Mouse (Mus musculus) heart, postnatal 10 days (tissue): ENCODE data around the gene Trpv5. TPM values are rescaled to one million over a fixed set of nuclear protein-coding genes. Genes with fewer than 3 reads are reported as not detected.

Experiments
- total RNA-seq, 2 experiments: library from RNA; stranded (reverse); gene quantifications; 2 replicates each; pipeline ENCODE4 v1.2.3; 2021

Gene Trpv5
- total RNA-seq, 2 experiments from 2014 or later: not detected

Other genes starting within 250 kb of the Trpv5 start
- gene Gm10334, start 234.6 kb downstream of the Trpv5 start, total RNA-seq: not detected
- not detected for gene Prss1, start 221.8 kb downstream of the Trpv5 start, total RNA-seq
- gene Prss2, start 159.0 kb downstream of the Trpv5 start, total RNA-seq: not detected
- gene Ephb6, start 75.3 kb downstream of the Trpv5 start, total RNA-seq: 1 to 10 TPM; 2.4 to 3.0 TPM
- not detected for gene Trpv6, start 44.4 kb downstream of the Trpv5 start, total RNA-seq
- not detected for gene Llcfc1, start 3.7 kb upstream of the Trpv5 start, total RNA-seq
- gene Kel, start 23.6 kb upstream of the Trpv5 start, total RNA-seq: under 1 TPM in 1 of 2 experiments, not detected in 1; 0.36 TPM
- not detected for gene Olfr459, start 94.4 kb upstream of the Trpv5 start, total RNA-seq
- gene Pip, start 166.8 kb upstream of the Trpv5 start, total RNA-seq: not detected
- not detected for gene Sval2, start 172.2 kb upstream of the Trpv5 start, total RNA-seq